Mouse (Mus musculus) liver, embryonic 11.5 days (tissue): ENCODE measurements around the gene Zfp451. TPM values are rescaled to one million over a fixed set of nuclear protein-coding genes. Genes with fewer than 3 reads are reported as not detected.

Source experiments
- ATAC-seq: fragments of 200-750 bp; cut with Nextera tagmentation; replicated peaks from 2 replicates; pipeline ENCODE4 v1.8.0; 2017; ENCODE audit warnings: moderate number of reproducible peaks, mild to moderate bottlenecking, moderate TSS enrichment, moderate library complexity; ENCODE audit not compliant: low FRiP score
- DNase-seq: peaks from one replicate; pipeline ENCODE4 v3.0.0-alpha.2; 2017; ENCODE audit warnings: low spot score
- H3K27ac ChIP-seq: fragments of 300-500 bp; sonication (generic); 2 replicates; pipeline ENCODE4 v1.5.1; 2014; ENCODE audit warnings: mild to moderate bottlenecking, low read depth, low read length, control low read depth
- H3K27me3 ChIP-seq: fragments of 300-500 bp; sonication (generic); replicated peaks from 2 replicates; pipeline ENCODE4 v1.6.1; 2014; ENCODE audit warnings: low read length, mixed read lengths; ENCODE audit not compliant: control insufficient read depth, insufficient read depth
- H3K36me3 ChIP-seq: fragments of 300-500 bp; sonication (generic); 2 replicates; pipeline ENCODE4 v1.6.1; 2014; ENCODE audit warnings: mild to moderate bottlenecking, low read length, moderate library complexity, mixed read lengths; ENCODE audit not compliant: control insufficient read depth, insufficient read depth
- H3K4me1 ChIP-seq: fragments of 300-500 bp; sonication (generic); replicated peaks from 2 replicates; pipeline ENCODE4 v1.6.1; 2014; ENCODE audit warnings: low read length, mixed read lengths; ENCODE audit not compliant: control insufficient read depth, insufficient read depth
- H3K4me2 ChIP-seq: fragments of 300-500 bp; sonication (generic); 2 replicates; pipeline ENCODE4 v1.6.1; 2014; ENCODE audit warnings: mild to moderate bottlenecking, control low read depth, moderate library complexity
- H3K4me3 ChIP-seq: fragments of 300-500 bp; sonication (generic); 2 replicates; pipeline ENCODE4 v1.5.1; 2014; ENCODE audit warnings: low read depth, low read length, control low read depth
- H3K9ac ChIP-seq: fragments of 300-500 bp; sonication (generic); 2 replicates; pipeline ENCODE4 v1.6.1; 2014; ENCODE audit warnings: low read depth, low read length, control low read depth
- H3K9me3 ChIP-seq: fragments of 300-500 bp; sonication (generic); 2 replicates; pipeline ENCODE4 v1.6.1; 2016; ENCODE audit warnings: low read length, inconsistent platforms, mixed read lengths; ENCODE audit not compliant: control insufficient read depth
- WGBS: fragments of 180-500 bp; shearing (Covaris S2); extraction: QIAGEN DNeasy Blood & Tissue Kit; methylation state at CpG from one replicate; pipeline ENCODE4 v1.1.7; 2014; 5-methylcytosine and 5-hydroxymethylcytosine counted together
- polyA plus RNA-seq: library from polyadenylated mRNA; unstranded; fragments of >200 nt; fragmentation: Nextera tagmentation; extraction: Ambion mirVana; gene quantifications from 2 replicates; pipeline ENCODE4 v1.2.1, GENCODE M21; 2014

Gene Zfp451
- polyA plus RNA-seq, 1 experiment from 2014 or later = 20.4 TPM

GRCm38 (mm10) chr1:33720231-33720630 is 94.2 kb downstream of the Zfp451 start:
- Histone ChIP-seq H3K36me3 (peaks cover 11% of the 10 kb centered on the region; the same call in 1 of the 2 replicates), H3K27ac (peak overlapping the region; percentile 64), H3K27me3 (no peaks in the 10 kb centered on the region), H3K4me1 (peaks cover 4% of the 10 kb centered on the region; the same call in 1 of the 2 replicates), H3K4me3 (peak overlapping the region; percentile 84), H3K9me3 (no peaks in the 10 kb centered on the region), H3K4me2 (peak overlapping the region; percentile 85), H3K9ac (peak overlapping the region; percentile 79)
- under 1% methylated on average over 41 of the region's 41 CpGs for WGBS
- DNase-seq = no peak
- ATAC-seq = no peak; the same call in 1 of the 2 replicates

- DNase-seq (peak; percentile 82), ATAC-seq (peak; percentile 92)
- under 1% methylated on average over 54 of the region's 54 CpGs for WGBS
- Histone ChIP-seq H3K9ac (peak within 1 kb of the TSS; percentile 79), H3K4me1 (peaks cover 4% of the 10 kb centered on the region; the same call in 1 of the 2 replicates), H3K4me3 (peak within 1 kb of the TSS; percentile 84), H3K4me2 (peak within 1 kb of the TSS; percentile 85), H3K36me3 (peaks cover 8% of the 10 kb centered on the region; the same call in 1 of the 2 replicates), H3K9me3 (no peaks in the 10 kb centered on the region), H3K27ac (peak within 1 kb of the TSS; percentile 64), H3K27me3 (no peaks in the 10 kb centered on the region)
Observed at GRCm38 (mm10) chr1:33719733-33720225, 94.6 kb downstream of the Zfp451 start, which contains the start of gene Rab23. Rab23 (plus strand) TSS chr1:33719887.

GRCm38 (mm10) chr1:33717636-33718035 is 96.8 kb downstream of the Zfp451 start:
- no peaks in the 10 kb centered on the region; the same call in 1 of the 2 replicates for H3K27me3 ChIP-seq
- DNase-seq (no peak), ATAC-seq (no peak)
- H3K4me1 ChIP-seq = peaks cover 4% of the 10 kb centered on the region; the same call in 1 of the 2 replicates
- H3K4me2 ChIP-seq = no peak overlapping the region
- WGBS = 79% methylated on average over 1 of the region's 1 CpGs
- peaks cover 6% of the 10 kb centered on the region; the same call in 1 of the 2 replicates for H3K36me3 ChIP-seq
- H3K9me3 ChIP-seq = no peaks in the 10 kb centered on the region
- H3K4me3 ChIP-seq = no peak overlapping the region
- H3K9ac ChIP-seq = no peak overlapping the region
- H3K27ac ChIP-seq = no peak overlapping the region

GRCm38 (mm10) chr1:33714796-33715195 is 99.6 kb downstream of the Zfp451 start:
- H3K4me2 ChIP-seq = no peak overlapping the region
- no peaks in the 10 kb centered on the region for H3K4me1 ChIP-seq
- H3K9ac ChIP-seq = no peak overlapping the region
- no peak for DNase-seq
- H3K27me3 ChIP-seq = no peaks in the 10 kb centered on the region; the same call in 1 of the 2 replicates
- H3K4me3 ChIP-seq = no peak overlapping the region
- 9% methylated on average over 10 of the region's 10 CpGs for WGBS
- H3K27ac ChIP-seq = no peak overlapping the region
- H3K9me3 ChIP-seq = no peaks in the 10 kb centered on the region
- H3K36me3 ChIP-seq = no peaks in the 10 kb centered on the region
- ATAC-seq = no peak

GRCm38 (mm10) chr1:33712026-33712425 is 102.4 kb downstream of the Zfp451 start:
- Histone ChIP-seq H3K36me3 (no peaks in the 10 kb centered on the region), H3K4me1 (no peaks in the 10 kb centered on the region), H3K4me3 (no peak overlapping the region), H3K9ac (no peak overlapping the region), H3K27ac (no peak overlapping the region), H3K4me2 (no peak overlapping the region), H3K27me3 (no peaks in the 10 kb centered on the region; the same call in 1 of the 2 replicates), H3K9me3 (no peaks in the 10 kb centered on the region)
- DNase-seq (no peak), ATAC-seq (no peak)
- WGBS = 81% methylated on average over 5 of the region's 5 CpGs

Other genes with a start within 250 kb of the Zfp451 start
- gene Prim2, start 144.8 kb downstream of the Zfp451 start, polyA plus RNA-seq = 62.7 and 65.4 TPM in 2 replicates
- gene Rab23, start 94.7 kb downstream of the Zfp451 start, polyA plus RNA-seq = 10.1 and 11.6 TPM in 2 replicates
- 103 and 108 TPM in 2 replicates for gene Bag2, start 56.8 kb downstream of the Zfp451 start, polyA plus RNA-seq
- gene Bend6, start 93.2 kb upstream of the Zfp451 start, polyA plus RNA-seq = 2.3 and 2.4 TPM in 2 replicates
- gene Dst, start 93.6 kb upstream of the Zfp451 start, polyA plus RNA-seq = 9.4 and 9.5 TPM in 2 replicates